Mouse (Mus musculus): Measurements from ENCODE around the gene Nemf. TPM values are rescaled to one million over a fixed set of nuclear protein-coding genes. Genes with fewer than 3 reads are reported as not detected.
A peak's percentile ranks its signal among the peaks of the same experiment; 100 is the strongest.

Nemf gene
- total and polyA plus RNA-seq, 2 experiments from 2014 or later, result 23.2 to 45.7 TPM

DNA sequence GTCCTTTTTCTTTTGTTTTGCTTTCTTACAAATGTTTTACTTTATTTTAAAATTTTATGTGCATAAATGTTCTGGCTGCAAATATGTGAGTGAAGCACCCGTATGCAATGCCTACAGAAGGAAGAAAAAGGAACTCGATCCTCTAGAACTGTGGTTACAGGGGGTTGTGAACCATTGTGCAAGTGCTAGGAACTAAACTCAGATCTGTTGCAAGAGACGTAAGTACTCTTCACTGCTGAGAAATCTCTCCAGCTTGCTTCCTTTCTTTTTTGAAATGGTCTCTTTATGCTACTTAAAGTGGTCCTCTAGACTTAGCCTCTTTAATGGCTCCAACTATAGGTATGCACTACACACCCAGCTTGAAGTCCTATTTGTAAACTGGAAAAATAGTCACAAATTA is 25.8 kb downstream of the Nemf start:
- no peak overlapping the region for H3K4me3 ChIP-seq (ENCODE audit: low read depth, low read length)
- H3K9ac ChIP-seq (replicated peaks; ENCODE audit: low read depth, low read length), result no peak overlapping the region
- TF ChIP-seq EP300 (IDR thresholded peaks at IDR 0.05; ENCODE audit: low read depth) (no peak), CTCF (IDR thresholded peaks at IDR 0.05; ENCODE audit: low read depth) (no peak)
- no peak for DNase-seq (ENCODE audit: low spot score)
- no peaks in the 10 kb centered on the region for H3K4me1 ChIP-seq (ENCODE audit: control insufficient read depth, insufficient read depth)
- 90% methylated on average over 3 of the region's 3 CpGs for WGBS
- no peaks in the 10 kb centered on the region for H3K27me3 ChIP-seq (ENCODE audit: control insufficient read depth, insufficient read depth, low read length)
- ATAC-seq (ENCODE audit: insufficient read depth, low read depth), result no peak
- no peak overlapping the region for H3K27ac ChIP-seq (ENCODE audit: low read depth)
- H3K4me2 ChIP-seq (ENCODE audit: low read depth, low read length), result no peak overlapping the region
- no peaks in the 10 kb centered on the region for H3K9me3 ChIP-seq (replicated peaks; ENCODE audit: control insufficient read depth, low read length)
- peaks cover 65% of the 10 kb centered on the region for H3K36me3 ChIP-seq (replicated peaks; ENCODE audit: control insufficient read depth, insufficient read depth, low read length)

DNA sequence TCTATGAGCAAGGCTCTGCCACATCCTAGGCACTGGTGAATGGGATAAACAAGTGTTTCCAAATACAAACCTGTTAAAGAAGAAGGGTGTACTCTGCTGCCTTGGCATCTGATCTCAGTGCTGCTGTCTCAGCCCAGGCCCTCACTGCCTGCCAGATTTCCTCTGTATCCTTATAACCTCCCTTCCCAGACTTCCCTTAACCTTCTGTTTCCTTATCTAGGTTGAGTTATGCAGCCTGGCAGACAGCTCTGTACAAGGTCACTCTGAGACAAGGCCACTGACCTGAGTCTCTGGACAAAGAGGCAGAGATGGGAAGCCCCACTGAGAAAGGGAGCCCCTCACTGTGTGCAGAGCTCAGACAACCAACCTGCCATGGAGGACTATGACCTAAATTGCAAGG is 38.5 kb downstream of the Nemf start:
- H3K4me3 ChIP-seq (ENCODE audit: low read depth, low read length), result no peak overlapping the region
- TF ChIP-seq EP300 (IDR thresholded peaks at IDR 0.05; ENCODE audit: low read depth) (no peak), CTCF (IDR thresholded peaks at IDR 0.05; ENCODE audit: low read depth) (no peak)
- no peak overlapping the region for H3K4me2 ChIP-seq (ENCODE audit: low read depth, low read length)
- H3K27ac ChIP-seq (ENCODE audit: low read depth), result peak overlapping the region; percentile 59
- no peaks in the 10 kb centered on the region for H3K9me3 ChIP-seq (replicated peaks; ENCODE audit: control insufficient read depth, low read length)
- H3K36me3 ChIP-seq (replicated peaks; ENCODE audit: control insufficient read depth, insufficient read depth, low read length), result peaks cover 77% of the 10 kb centered on the region
- no peaks in the 10 kb centered on the region for H3K27me3 ChIP-seq (ENCODE audit: control insufficient read depth, insufficient read depth, low read length)
- no peak overlapping the region for H3K9ac ChIP-seq (replicated peaks; ENCODE audit: low read depth, low read length)
- ATAC-seq (ENCODE audit: insufficient read depth, low read depth), result peak; percentile 76
- DNase-seq (ENCODE audit: low spot score), result peak; percentile 37
- H3K4me1 ChIP-seq (ENCODE audit: control insufficient read depth, insufficient read depth), result peaks cover 17% of the 10 kb centered on the region

GRCm38 (mm10) chr12:69309659-69310058 is 47.3 kb downstream of the Nemf start:
- peak; percentile 0 for DNase-seq (ENCODE audit: low spot score)
- ATAC-seq (ENCODE audit: insufficient read depth, low read depth), result no peak
- Histone ChIP-seq H3K9me3 (replicated peaks; ENCODE audit: control insufficient read depth, low read length) (no peaks in the 10 kb centered on the region), H3K27me3 (ENCODE audit: control insufficient read depth, insufficient read depth, low read length) (no peaks in the 10 kb centered on the region), H3K27ac (ENCODE audit: low read depth) (no peak overlapping the region), H3K9ac (replicated peaks; ENCODE audit: low read depth, low read length) (no peak overlapping the region), H3K36me3 (replicated peaks; ENCODE audit: control insufficient read depth, insufficient read depth, low read length) (peaks cover 92% of the 10 kb centered on the region), H3K4me3 (ENCODE audit: low read depth, low read length) (no peak overlapping the region), H3K4me2 (ENCODE audit: low read depth, low read length) (no peak overlapping the region), H3K4me1 (ENCODE audit: control insufficient read depth, insufficient read depth) (no peaks in the 10 kb centered on the region)
- no peak for TF ChIP-seq EP300 (IDR thresholded peaks at IDR 0.05; ENCODE audit: low read depth)
- TF ChIP-seq CTCF (IDR thresholded peaks at IDR 0.05; ENCODE audit: low read depth), result no peak
- 97% methylated on average over 4 of the region's 4 CpGs for WGBS

DNA sequence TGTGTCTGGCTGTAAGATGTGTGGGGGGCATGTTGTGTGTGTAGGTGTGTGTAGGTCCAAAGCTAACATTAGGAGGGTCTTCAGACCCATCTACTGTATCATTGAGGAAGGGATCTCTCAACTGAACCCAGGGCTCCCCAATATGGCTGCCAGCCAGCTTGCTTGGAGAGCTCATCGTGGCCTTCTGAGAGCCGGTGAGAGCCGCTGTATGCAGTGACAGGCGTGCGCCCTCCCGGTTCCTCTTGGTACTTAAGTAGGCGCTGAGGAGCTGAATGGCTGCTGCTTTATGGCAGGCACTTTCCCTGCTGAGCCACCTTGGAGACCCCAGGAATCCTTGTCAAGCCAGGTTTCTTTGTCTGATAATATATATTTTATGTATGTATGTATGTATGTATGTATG is 50.6 kb downstream of the Nemf start:
- Histone ChIP-seq H3K9ac (replicated peaks; ENCODE audit: low read depth, low read length) (no peak overlapping the region), H3K4me1 (ENCODE audit: control insufficient read depth, insufficient read depth) (no peaks in the 10 kb centered on the region), H3K27ac (ENCODE audit: low read depth) (no peak overlapping the region), H3K27me3 (ENCODE audit: control insufficient read depth, insufficient read depth, low read length) (no peaks in the 10 kb centered on the region), H3K4me2 (ENCODE audit: low read depth, low read length) (no peak overlapping the region), H3K4me3 (ENCODE audit: low read depth, low read length) (no peak overlapping the region), H3K36me3 (replicated peaks; ENCODE audit: control insufficient read depth, insufficient read depth, low read length) (peaks cover 89% of the 10 kb centered on the region), H3K9me3 (replicated peaks; ENCODE audit: control insufficient read depth, low read length) (no peaks in the 10 kb centered on the region)
- TF ChIP-seq CTCF (IDR thresholded peaks at IDR 0.05; ENCODE audit: low read depth) (no peak), EP300 (IDR thresholded peaks at IDR 0.05; ENCODE audit: low read depth) (no peak)
- ATAC-seq (ENCODE audit: insufficient read depth, low read depth) (no peak), DNase-seq (ENCODE audit: low spot score) (no peak)
- whole genome bisulfite sequencing, result 87% methylated on average over 7 of the region's 7 CpGs

- H3K27ac ChIP-seq (ENCODE audit: low read depth), result no peak overlapping the region
- WGBS, result 80% methylated on average over 2 of the region's 2 CpGs
- H3K4me3 ChIP-seq (ENCODE audit: low read depth, low read length), result no peak overlapping the region
- 0 out of 2 replicates have a peak, but pooled peaks cover 7% of the 10 kb centered on the region for H3K4me1 ChIP-seq (ENCODE audit: control insufficient read depth, insufficient read depth)
- DNase-seq (ENCODE audit: low spot score), result no peak
- H3K4me2 ChIP-seq (ENCODE audit: low read depth, low read length), result no peak overlapping the region
- no peak overlapping the region for H3K9ac ChIP-seq (replicated peaks; ENCODE audit: low read depth, low read length)
- H3K27me3 ChIP-seq (ENCODE audit: control insufficient read depth, insufficient read depth, low read length), result no peaks in the 10 kb centered on the region
- peaks cover 72% of the 10 kb centered on the region for H3K36me3 ChIP-seq (replicated peaks; ENCODE audit: control insufficient read depth, insufficient read depth, low read length)
- TF ChIP-seq CTCF (IDR thresholded peaks at IDR 0.05; ENCODE audit: low read depth) (no peak), EP300 (IDR thresholded peaks at IDR 0.05; ENCODE audit: low read depth) (no peak)
- ATAC-seq (ENCODE audit: insufficient read depth, low read depth), result no peak
- H3K9me3 ChIP-seq (replicated peaks; ENCODE audit: control insufficient read depth, low read length), result no peaks in the 10 kb centered on the region
These were observed 52.9 kb downstream of the Nemf start for GRCm38 (mm10) chr12:69304051-69304450.

DNA sequence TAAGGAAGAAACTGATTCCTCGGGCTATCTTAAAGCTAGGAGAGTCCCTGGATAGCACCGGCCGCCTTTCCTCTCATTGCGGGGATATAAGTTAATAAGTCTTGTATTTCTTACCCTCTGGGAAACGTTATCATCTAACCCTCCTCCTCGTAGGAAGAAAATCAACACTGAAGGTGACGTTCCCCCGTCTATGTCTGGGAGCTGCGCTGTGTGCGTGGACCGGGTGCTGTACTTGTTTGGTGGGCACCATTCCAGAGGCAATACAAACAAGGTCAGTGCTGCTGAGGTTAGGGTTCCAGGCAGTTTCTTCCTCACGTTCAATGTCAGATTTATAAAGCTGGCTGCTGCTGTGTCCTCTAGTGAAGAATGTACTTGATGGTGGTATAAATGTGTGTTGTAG is 54.8 kb downstream of the Nemf start:
- H3K36me3 ChIP-seq (replicated peaks; ENCODE audit: control insufficient read depth, insufficient read depth, low read length), result peaks cover 53% of the 10 kb centered on the region
- TF ChIP-seq EP300 (IDR thresholded peaks at IDR 0.05; ENCODE audit: low read depth), result no peak
- no peak for TF ChIP-seq CTCF (IDR thresholded peaks at IDR 0.05; ENCODE audit: low read depth)
- H3K4me3 ChIP-seq (ENCODE audit: low read depth, low read length), result no peak overlapping the region
- no peaks in the 10 kb centered on the region for H3K9me3 ChIP-seq (replicated peaks; ENCODE audit: control insufficient read depth, low read length)
- 86% methylated on average over 12 of the region's 12 CpGs for whole genome bisulfite sequencing
- no peak overlapping the region for H3K9ac ChIP-seq (replicated peaks; ENCODE audit: low read depth, low read length)
- ATAC-seq (ENCODE audit: insufficient read depth, low read depth) (no peak), DNase-seq (ENCODE audit: low spot score) (no peak)
- H3K4me1 ChIP-seq (ENCODE audit: control insufficient read depth, insufficient read depth), result peaks cover 20% of the 10 kb centered on the region; the same call in 1 of the 2 replicates
- H3K4me2 ChIP-seq (ENCODE audit: low read depth, low read length), result no peak overlapping the region
- H3K27ac ChIP-seq (ENCODE audit: low read depth), result no peak overlapping the region
- H3K27me3 ChIP-seq (ENCODE audit: control insufficient read depth, insufficient read depth, low read length), result no peaks in the 10 kb centered on the region

Data from heart, postnatal 0 days (tissue).